Mouse (Mus musculus): ENCODE measurements around the gene Il1rl2. TPM values are rescaled to one million over a fixed set of nuclear protein-coding genes. Genes with fewer than 3 reads are reported as not detected.

Il1rl2 gene
- polyA plus RNA-seq, 1 experiment from 2014 or later = 10.5 TPM

GRCm38 (mm10) chr1:40361596-40361995 is 37.2 kb downstream of the Il1rl2 start:
- no peaks in the 10 kb centered on the region for H3K36me3 ChIP-seq (ENCODE audit: insufficient read depth, low read length)
- 58% methylated on average over 1 of the region's 1 CpGs for WGBS
- H3K4me3 ChIP-seq (ENCODE audit: low read length) = no peak overlapping the region
- H3K27ac ChIP-seq (ENCODE audit: low read length) = no peak overlapping the region
- H3K4me1 ChIP-seq (ENCODE audit: insufficient read depth, low read length) = no peaks in the 10 kb centered on the region
- H3K9ac ChIP-seq (replicated peaks; ENCODE audit: low read length) = no peak overlapping the region
- no peaks in the 10 kb centered on the region for H3K27me3 ChIP-seq (ENCODE audit: insufficient read depth, low read length)
- no peak overlapping the region for H3K4me2 ChIP-seq (replicated peaks; ENCODE audit: low read depth, low read length)
- H3K9me3 ChIP-seq (ENCODE audit: low read length) = no peaks in the 10 kb centered on the region
- ATAC-seq (ENCODE audit: low FRiP score, low TSS enrichment) = no peak

- H3K4me2 ChIP-seq (replicated peaks; ENCODE audit: low read depth, low read length) = no peak overlapping the region
- no peaks in the 10 kb centered on the region for H3K9me3 ChIP-seq (ENCODE audit: low read length)
- WGBS = 73% methylated on average over 11 of the region's 11 CpGs
- H3K4me3 ChIP-seq (ENCODE audit: low read length) = no peak overlapping the region
- ATAC-seq (ENCODE audit: low FRiP score, low TSS enrichment) = no peak
- H3K4me1 ChIP-seq (ENCODE audit: insufficient read depth, low read length) = no peaks in the 10 kb centered on the region
- H3K9ac ChIP-seq (replicated peaks; ENCODE audit: low read length) = no peak overlapping the region
- no peaks in the 10 kb centered on the region for H3K36me3 ChIP-seq (ENCODE audit: insufficient read depth, low read length)
- no peaks in the 10 kb centered on the region for H3K27me3 ChIP-seq (ENCODE audit: insufficient read depth, low read length)
- no peak overlapping the region for H3K27ac ChIP-seq (ENCODE audit: low read length)
These were observed 38.4 kb downstream of the Il1rl2 start for GRCm38 (mm10) chr1:40362784-40363183.

- H3K4me1 ChIP-seq (ENCODE audit: insufficient read depth, low read length) = no peaks in the 10 kb centered on the region
- no peak overlapping the region for H3K4me3 ChIP-seq (ENCODE audit: low read length)
- ATAC-seq (ENCODE audit: low FRiP score, low TSS enrichment) = no peak
- no peaks in the 10 kb centered on the region for H3K9me3 ChIP-seq (ENCODE audit: low read length)
- no peaks in the 10 kb centered on the region for H3K36me3 ChIP-seq (ENCODE audit: insufficient read depth, low read length)
- H3K9ac ChIP-seq (replicated peaks; ENCODE audit: low read length) = no peak overlapping the region
- H3K27me3 ChIP-seq (ENCODE audit: insufficient read depth, low read length) = no peaks in the 10 kb centered on the region
- no peak overlapping the region for H3K27ac ChIP-seq (ENCODE audit: low read length)
- 71% methylated on average over 3 of the region's 3 CpGs for WGBS
- no peak overlapping the region for H3K4me2 ChIP-seq (replicated peaks; ENCODE audit: low read depth, low read length)
These were observed 48.5 kb downstream of the Il1rl2 start for GRCm38 (mm10) chr1:40372951-40373350.

- Histone ChIP-seq H3K27me3 (ENCODE audit: insufficient read depth, low read length) (no peaks in the 10 kb centered on the region), H3K27ac (ENCODE audit: low read length) (no peak overlapping the region), H3K4me1 (ENCODE audit: insufficient read depth, low read length) (no peaks in the 10 kb centered on the region), H3K9ac (replicated peaks; ENCODE audit: low read length) (no peak overlapping the region), H3K9me3 (ENCODE audit: low read length) (no peaks in the 10 kb centered on the region), H3K36me3 (ENCODE audit: insufficient read depth, low read length) (no peaks in the 10 kb centered on the region), H3K4me2 (replicated peaks; ENCODE audit: low read depth, low read length) (no peak overlapping the region), H3K4me3 (ENCODE audit: low read length) (no peak overlapping the region)
- no peak for ATAC-seq (ENCODE audit: low FRiP score, low TSS enrichment)
- 76% methylated on average over 4 of the region's 4 CpGs for WGBS
These were observed 50.7 kb downstream of the Il1rl2 start for GRCm38 (mm10) chr1:40375148-40375547.

GRCm38 (mm10) chr1:40376745-40377144 is 52.3 kb downstream of the Il1rl2 start:
- Histone ChIP-seq H3K36me3 (ENCODE audit: insufficient read depth, low read length) (no peaks in the 10 kb centered on the region), H3K4me3 (ENCODE audit: low read length) (no peak overlapping the region), H3K4me2 (replicated peaks; ENCODE audit: low read depth, low read length) (no peak overlapping the region), H3K27ac (ENCODE audit: low read length) (no peak overlapping the region), H3K9me3 (ENCODE audit: low read length) (no peaks in the 10 kb centered on the region), H3K27me3 (ENCODE audit: insufficient read depth, low read length) (no peaks in the 10 kb centered on the region), H3K9ac (replicated peaks; ENCODE audit: low read length) (no peak overlapping the region), H3K4me1 (ENCODE audit: insufficient read depth, low read length) (no peaks in the 10 kb centered on the region)
- ATAC-seq (ENCODE audit: low FRiP score, low TSS enrichment) = no peak
- WGBS = 46% methylated on average over 7 of the region's 7 CpGs

GRCm38 (mm10) chr1:40378794-40379193 is 54.4 kb downstream of the Il1rl2 start:
- no peak overlapping the region for H3K4me3 ChIP-seq (ENCODE audit: low read length)
- H3K4me1 ChIP-seq (ENCODE audit: insufficient read depth, low read length) = no peaks in the 10 kb centered on the region
- H3K36me3 ChIP-seq (ENCODE audit: insufficient read depth, low read length) = no peaks in the 10 kb centered on the region
- no peak overlapping the region for H3K4me2 ChIP-seq (replicated peaks; ENCODE audit: low read depth, low read length)
- no peaks in the 10 kb centered on the region for H3K9me3 ChIP-seq (ENCODE audit: low read length)
- H3K9ac ChIP-seq (replicated peaks; ENCODE audit: low read length) = no peak overlapping the region
- ATAC-seq (ENCODE audit: low FRiP score, low TSS enrichment) = no peak
- no peak overlapping the region for H3K27ac ChIP-seq (ENCODE audit: low read length)
- 16% methylated on average over 8 of the region's 8 CpGs for WGBS
- no peaks in the 10 kb centered on the region for H3K27me3 ChIP-seq (ENCODE audit: insufficient read depth, low read length)

DNA sequence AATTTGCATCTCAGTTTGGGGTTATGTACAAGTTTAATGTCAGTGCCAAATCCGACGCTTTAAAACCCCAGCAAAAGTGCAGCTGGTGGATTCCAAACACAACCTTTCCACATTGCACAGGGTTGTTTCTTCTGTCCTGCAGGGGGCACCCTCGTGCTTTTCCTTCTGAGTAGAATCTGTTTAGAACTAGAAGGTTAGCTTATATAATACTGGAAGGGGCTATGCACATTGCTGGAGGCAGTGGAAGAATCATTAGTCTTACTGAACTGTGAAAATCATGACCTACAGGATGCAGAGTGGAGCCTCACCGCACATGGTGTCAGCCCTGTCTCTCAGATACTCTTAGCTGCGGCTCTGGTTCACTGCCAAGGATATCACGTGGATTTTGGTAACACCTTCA is 55.7 kb downstream of the Il1rl2 start:
- Histone ChIP-seq H3K9me3 (ENCODE audit: low read length) (no peaks in the 10 kb centered on the region), H3K36me3 (ENCODE audit: insufficient read depth, low read length) (no peaks in the 10 kb centered on the region), H3K4me1 (ENCODE audit: insufficient read depth, low read length) (no peaks in the 10 kb centered on the region), H3K4me2 (replicated peaks; ENCODE audit: low read depth, low read length) (no peak overlapping the region), H3K4me3 (ENCODE audit: low read length) (no peak overlapping the region), H3K27ac (ENCODE audit: low read length) (no peak overlapping the region), H3K9ac (replicated peaks; ENCODE audit: low read length) (no peak overlapping the region), H3K27me3 (ENCODE audit: insufficient read depth, low read length) (no peaks in the 10 kb centered on the region)
- WGBS = 41% methylated on average over 6 of the region's 6 CpGs
- no peak for ATAC-seq (ENCODE audit: low FRiP score, low TSS enrichment)

DNA sequence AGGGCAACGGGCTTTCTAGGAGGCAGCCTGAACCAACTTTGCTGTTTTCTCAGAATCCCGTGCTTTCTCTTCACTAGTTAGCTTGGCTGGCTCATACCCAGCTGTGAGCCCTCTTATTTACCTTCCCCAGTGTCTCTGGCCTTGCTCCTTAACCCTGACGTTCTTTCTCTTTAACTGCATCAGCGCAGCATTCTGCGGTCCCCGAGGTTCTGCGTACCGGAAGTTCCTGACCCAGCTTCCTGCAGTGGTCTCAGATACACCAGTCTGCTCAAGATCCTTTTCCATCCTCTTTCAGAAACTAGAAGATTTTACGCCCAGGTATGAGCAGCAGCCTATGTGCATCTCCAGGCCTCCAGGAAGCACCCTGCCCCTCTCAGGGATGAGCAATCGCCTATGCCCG is 56.6 kb downstream of the Il1rl2 start:
- WGBS = 84% methylated on average over 11 of the region's 11 CpGs
- Histone ChIP-seq H3K36me3 (ENCODE audit: insufficient read depth, low read length) (no peaks in the 10 kb centered on the region), H3K9me3 (ENCODE audit: low read length) (no peaks in the 10 kb centered on the region), H3K4me2 (replicated peaks; ENCODE audit: low read depth, low read length) (no peak overlapping the region), H3K27me3 (ENCODE audit: insufficient read depth, low read length) (no peaks in the 10 kb centered on the region), H3K4me1 (ENCODE audit: insufficient read depth, low read length) (no peaks in the 10 kb centered on the region), H3K9ac (replicated peaks; ENCODE audit: low read length) (no peak overlapping the region), H3K27ac (ENCODE audit: low read length) (no peak overlapping the region), H3K4me3 (ENCODE audit: low read length) (no peak overlapping the region)
- ATAC-seq (ENCODE audit: low FRiP score, low TSS enrichment) = no peak

GRCm38 (mm10) chr1:40382841-40383240 is 58.4 kb downstream of the Il1rl2 start:
- WGBS = 88% methylated on average over 5 of the region's 5 CpGs
- Histone ChIP-seq H3K9ac (replicated peaks; ENCODE audit: low read length) (no peak overlapping the region), H3K4me1 (ENCODE audit: insufficient read depth, low read length) (no peaks in the 10 kb centered on the region), H3K9me3 (ENCODE audit: low read length) (0 out of 2 replicates have a peak, but pooled peaks cover 1% of the 10 kb centered on the region), H3K27ac (ENCODE audit: low read length) (no peak overlapping the region), H3K4me3 (ENCODE audit: low read length) (no peak overlapping the region), H3K27me3 (ENCODE audit: insufficient read depth, low read length) (no peaks in the 10 kb centered on the region), H3K36me3 (ENCODE audit: insufficient read depth, low read length) (no peaks in the 10 kb centered on the region), H3K4me2 (replicated peaks; ENCODE audit: low read depth, low read length) (no peak overlapping the region)
- ATAC-seq (ENCODE audit: low FRiP score, low TSS enrichment) = no peak

- no peak overlapping the region for H3K9ac ChIP-seq (replicated peaks; ENCODE audit: low read length)
- H3K9me3 ChIP-seq (ENCODE audit: low read length) = peaks cover 5% of the 10 kb centered on the region; the same call in 1 of the 2 replicates
- no peak overlapping the region for H3K4me2 ChIP-seq (replicated peaks; ENCODE audit: low read depth, low read length)
- 85% methylated on average over 8 of the region's 8 CpGs for WGBS
- H3K27ac ChIP-seq (ENCODE audit: low read length) = no peak overlapping the region
- ATAC-seq (ENCODE audit: low FRiP score, low TSS enrichment) = no peak
- no peak overlapping the region for H3K4me3 ChIP-seq (ENCODE audit: low read length)
- H3K27me3 ChIP-seq (ENCODE audit: insufficient read depth, low read length) = no peaks in the 10 kb centered on the region
- H3K4me1 ChIP-seq (ENCODE audit: insufficient read depth, low read length) = no peaks in the 10 kb centered on the region
- H3K36me3 ChIP-seq (ENCODE audit: insufficient read depth, low read length) = no peaks in the 10 kb centered on the region
These were observed 60.6 kb downstream of the Il1rl2 start for GRCm38 (mm10) chr1:40384931-40385545.

Data from kidney, embryonic 16.5 days (tissue).